In genomic region chr1:138963868-138964458, GRCm38 (mm10) we compare ENCODE assay signal across 8 mouse cellular contexts. TPM values are rescaled to one million over a fixed set of nuclear protein-coding genes. Genes with fewer than 3 reads are reported as not detected.
DNase-seq lines count a peak whose midpoint lies in the region; ATAC-seq and TF ChIP-seq lines count a peak whose summit lies in the region.

No protein-coding gene starts in this region.

- H3K4me1 ChIP-seq in hindbrain, postnatal 0 days (ENCODE audit: insufficient read depth, low read length): 0 out of 2 replicates have a peak, but pooled peaks cover 3% of the 10 kb centered on the region
- peaks cover 17% of the 10 kb centered on the region for H3K4me1 ChIP-seq in limb, embryonic 15.5 days
- no peaks in the 10 kb centered on the region for H3K4me1 ChIP-seq in midbrain, postnatal 0 days (ENCODE audit: insufficient read depth, low read length)
- 0 out of 2 replicates have a peak, but pooled peaks cover 7% of the 10 kb centered on the region for H3K4me1 ChIP-seq in stomach, embryonic 15.5 days

- peak overlapping the region; percentile 78 for H3K4me3 ChIP-seq in hindbrain, postnatal 0 days (ENCODE audit: low read length)
- peak overlapping the region; percentile 84 for H3K4me3 ChIP-seq in limb, embryonic 15.5 days
- peak overlapping the region; percentile 92 for H3K4me3 ChIP-seq in midbrain, postnatal 0 days (ENCODE audit: low read depth, low read length)
- H3K4me3 ChIP-seq in stomach, embryonic 15.5 days (replicated peaks): peak overlapping the region; percentile 87

- under 1% methylated on average over 38 of the region's 50 CpGs for whole genome bisulfite sequencing in hindbrain, postnatal 0 days
- WGBS in limb, embryonic 15.5 days: under 1% methylated on average over 24 of the region's 50 CpGs
- 1% methylated on average over 40 of the region's 50 CpGs for WGBS in midbrain, postnatal 0 days
- WGBS in stomach, embryonic 15.5 days: under 1% methylated on average over 38 of the region's 50 CpGs

- peak; percentile 21 for DNase-seq in ovary, postnatal 10 days (ENCODE audit: low spot score)
- no peak for DNase-seq in ovary, adult 18-20 months (ENCODE audit: low spot score)
- DNase-seq in cerebellum, adult 9-11 months: peak; percentile 68
- DNase-seq in hindbrain, postnatal 0 days (ENCODE audit: low spot score): peak; percentile 71
- DNase-seq in midbrain, postnatal 0 days (ENCODE audit: low spot score): peak; percentile 58

- peak; percentile 36; the same call in 1 of the 2 replicates for ATAC-seq in frontal cortex, adult (ENCODE audit: low TSS enrichment)
- peak; percentile 90 for ATAC-seq in hindbrain, postnatal 0 days
- peak; percentile 73; the same call in 1 of the 2 replicates for ATAC-seq in limb, embryonic 15.5 days (ENCODE audit: insufficient number of reproducible peaks, low FRiP score, low TSS enrichment, low read depth)
- ATAC-seq in midbrain, postnatal 0 days (ENCODE audit: low FRiP score): peak; percentile 87
- peak; percentile 81 for ATAC-seq in stomach, embryonic 15.5 days (ENCODE audit: insufficient read depth, low FRiP score, low read depth)

- peak overlapping the region; percentile 92 for H3K9ac ChIP-seq in hindbrain, postnatal 0 days (replicated peaks; ENCODE audit: low read length)
- peak overlapping the region; percentile 76 for H3K9ac ChIP-seq in limb, embryonic 15.5 days
- peak overlapping the region; percentile 94 for H3K9ac ChIP-seq in midbrain, postnatal 0 days (replicated peaks; ENCODE audit: low read length, poor library complexity, severe bottlenecking)
- H3K9ac ChIP-seq in stomach, embryonic 15.5 days: peak overlapping the region; percentile 68

- peak overlapping the region; percentile 93 for H3K27ac ChIP-seq in hindbrain, postnatal 0 days
- peak overlapping the region; percentile 82 for H3K27ac ChIP-seq in limb, embryonic 15.5 days
- H3K27ac ChIP-seq in midbrain, postnatal 0 days (ENCODE audit: low read depth, low read length): peak overlapping the region; percentile 94
- H3K27ac ChIP-seq in stomach, embryonic 15.5 days: peak overlapping the region; percentile 89

- H3K36me3 ChIP-seq in hindbrain, postnatal 0 days (ENCODE audit: insufficient read depth, low read length): no peaks in the 10 kb centered on the region; the same call in 1 of the 2 replicates
- no peaks in the 10 kb centered on the region for H3K36me3 ChIP-seq in limb, embryonic 15.5 days
- H3K36me3 ChIP-seq in midbrain, postnatal 0 days (ENCODE audit: insufficient read depth, low read length): no peaks in the 10 kb centered on the region
- no peaks in the 10 kb centered on the region for H3K36me3 ChIP-seq in stomach, embryonic 15.5 days

- H3K27me3 ChIP-seq in hindbrain, postnatal 0 days (ENCODE audit: insufficient read depth, low read length): no peaks in the 10 kb centered on the region
- H3K27me3 ChIP-seq in limb, embryonic 15.5 days: no peaks in the 10 kb centered on the region
- no peaks in the 10 kb centered on the region for H3K27me3 ChIP-seq in midbrain, postnatal 0 days (ENCODE audit: insufficient read depth, low read length)
- H3K27me3 ChIP-seq in stomach, embryonic 15.5 days (replicated peaks): no peaks in the 10 kb centered on the region

- H3K4me2 ChIP-seq in hindbrain, postnatal 0 days (ENCODE audit: low read depth, low read length): peak overlapping the region; percentile 78
- H3K4me2 ChIP-seq in limb, embryonic 15.5 days: peak overlapping the region; percentile 78
- peak overlapping the region; percentile 66 for H3K4me2 ChIP-seq in midbrain, postnatal 0 days (ENCODE audit: low read depth, low read length, poor library complexity, severe bottlenecking)
- H3K4me2 ChIP-seq in stomach, embryonic 15.5 days: peak overlapping the region; percentile 75

- TF ChIP-seq CTCF in hindbrain, postnatal 0 days (IDR thresholded peaks at IDR 0.05; ENCODE audit: low read depth): no peak
- no peak for TF ChIP-seq CTCF in midbrain, postnatal 0 days (IDR thresholded peaks at IDR 0.05)

- no peaks in the 10 kb centered on the region for H3K9me3 ChIP-seq in hindbrain, postnatal 0 days (ENCODE audit: low read length)
- H3K9me3 ChIP-seq in limb, embryonic 15.5 days: no peaks in the 10 kb centered on the region
- no peaks in the 10 kb centered on the region for H3K9me3 ChIP-seq in midbrain, postnatal 0 days (ENCODE audit: low read length)
- no peaks in the 10 kb centered on the region for H3K9me3 ChIP-seq in stomach, embryonic 15.5 days

RNA-seq across cellular contexts. Expression of gene Dennd1b, which starts 0.7 kb away (rescaled TPM):
- total RNA-seq in hindbrain, postnatal 0 days (2014; rRNA removed): 25.4 and 30.9 TPM in 2 replicates
- 8.3 and 9.5 TPM in 2 replicates for polyA plus RNA-seq in hindbrain, postnatal 0 days (2015; fragmentation: Nextera tagmentation; extraction: Ambion mirVana)
- polyA plus RNA-seq in limb, embryonic 15.5 days (2015; fragmentation: Nextera tagmentation; extraction: Ambion mirVana): 7.1 and 8.5 TPM in 2 replicates
- 16.6 and 19.8 TPM in 2 replicates for total RNA-seq in midbrain, postnatal 0 days (2014; rRNA removed)
- polyA plus RNA-seq in midbrain, postnatal 0 days (2015; fragmentation: Nextera tagmentation; extraction: Ambion mirVana): 7.8 and 8.9 TPM in 2 replicates
- polyA plus RNA-seq in stomach, embryonic 15.5 days (2015; fragmentation: Nextera tagmentation; extraction: Ambion mirVana): 10.5 and 11.8 TPM in 2 replicates

Comparison
In these comparisons a context has a peak if more than half of its experiments do, and no peak if none do; other contexts are left out.
1. ATAC-seq: peak in every context shown above with its lines; median percentile 90 in hindbrain, postnatal 0 days; 87 in midbrain, postnatal 0 days; 81 in stomach, embryonic 15.5 days; 73 in limb, embryonic 15.5 days; 36 in frontal cortex, adult.